Mouse (Mus musculus): ENCODE data around the gene AC153137.1.
"Not testable (repeated sequence)": the region's sequence is repeated elsewhere in the genome, so short reads cannot be mapped to it uniquely, and the experiment has no call there.

The AC153137.1 gene

DNA sequence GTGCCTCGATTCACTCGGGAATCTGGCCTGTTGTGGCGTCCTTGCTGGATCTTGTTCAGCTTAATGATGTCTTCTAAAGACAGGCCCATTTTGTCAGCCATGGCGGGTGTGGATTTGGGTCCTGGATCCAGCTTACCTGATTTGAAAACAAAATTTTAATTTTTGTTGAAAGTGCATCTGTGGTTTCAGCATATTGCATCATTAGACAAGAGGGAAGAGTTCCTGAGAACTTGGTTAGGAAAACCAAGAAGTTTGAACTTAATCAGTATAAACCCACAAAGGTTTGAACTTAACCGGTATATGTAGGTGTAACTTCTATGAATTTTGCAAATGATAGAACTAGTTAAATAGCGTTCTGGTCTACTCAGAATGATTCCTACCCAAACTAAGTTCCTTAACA lies at the start of gene AC153137.1:
TSS of gene AC153137.1 (minus strand) at position 101 of the 400 bp plus-strand sequence.
- not testable (repeated sequence) for DNase-seq (ENCODE audit: low spot score in 2 of 2)

DNA sequence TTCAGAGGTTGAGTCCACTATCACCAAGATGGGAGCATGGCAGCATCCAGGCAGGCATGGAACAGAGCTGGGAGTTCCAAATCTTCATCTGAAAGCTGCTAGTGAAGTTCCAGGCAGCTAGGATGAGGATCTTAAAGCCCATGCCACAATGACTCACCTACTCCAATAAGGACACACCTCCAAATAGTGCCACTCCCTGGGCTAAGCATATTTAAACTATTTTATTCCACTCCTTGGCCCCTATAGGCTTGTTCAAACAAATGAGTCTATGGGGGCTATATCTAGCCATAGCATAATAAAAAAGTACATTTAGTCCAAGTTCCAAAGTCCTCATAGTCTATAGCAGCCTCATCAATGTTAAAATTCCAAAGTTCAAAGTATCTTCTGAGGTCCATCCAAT lies 45.4 kb upstream of the AC153137.1 start:
- no peak for DNase-seq (ENCODE audit: low spot score in 2 of 2)

GRCm38 (mm10) chr1:31019283-31019682 lies 41.5 kb upstream of the AC153137.1 start:
- DNase-seq (ENCODE audit: low spot score in 2 of 2): peak in 1 of 2 experiments; percentile 45

DNA sequence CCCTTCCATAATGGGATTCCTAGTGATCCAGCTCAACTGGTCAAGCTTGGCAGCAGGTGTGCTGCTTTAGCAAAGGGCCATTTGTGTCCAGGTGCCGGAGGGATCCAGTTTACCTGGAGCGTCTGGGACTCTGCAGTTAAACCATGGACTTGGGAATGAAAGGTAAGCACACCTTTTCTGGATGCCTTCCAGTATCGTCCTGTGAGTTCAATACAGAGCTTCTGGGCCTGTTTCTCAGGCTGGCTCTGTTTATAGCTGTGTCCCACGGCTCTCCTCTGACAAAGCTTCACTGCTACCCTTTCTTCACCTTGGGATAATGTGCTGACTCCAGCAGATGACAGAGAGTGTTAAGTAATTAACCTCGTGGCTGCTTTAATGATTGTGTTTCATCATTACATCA lies 39.6 kb upstream of the AC153137.1 start:
- no peak for DNase-seq (ENCODE audit: low spot score in 2 of 2)

DNA sequence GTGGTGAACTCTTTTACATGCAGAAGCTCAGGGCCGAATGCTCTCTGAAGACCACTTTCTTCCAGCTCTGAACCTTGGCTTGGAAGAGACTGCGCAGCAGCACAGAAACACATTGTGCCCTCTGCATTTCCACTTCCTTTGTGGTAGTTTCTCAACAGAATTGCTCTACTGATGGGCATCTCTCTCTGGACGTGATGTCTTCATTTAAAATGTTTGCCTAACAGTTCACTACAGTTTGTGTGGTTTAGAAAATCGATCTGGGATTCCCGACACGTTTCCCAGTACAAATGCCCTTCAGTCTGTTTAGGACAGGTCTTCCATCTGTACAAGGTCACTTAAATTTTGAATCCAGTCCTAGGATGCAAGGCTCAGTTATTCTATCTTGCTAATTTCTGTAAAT lies 38.3 kb upstream of the AC153137.1 start:
- DNase-seq (ENCODE audit: low spot score in 2 of 2): no peak

- no peak for DNase-seq (ENCODE audit: low spot score in 2 of 2)
Measured at GRCm38 (mm10) chr1:31015261-31015660, 37.5 kb upstream of the AC153137.1 start.

DNA sequence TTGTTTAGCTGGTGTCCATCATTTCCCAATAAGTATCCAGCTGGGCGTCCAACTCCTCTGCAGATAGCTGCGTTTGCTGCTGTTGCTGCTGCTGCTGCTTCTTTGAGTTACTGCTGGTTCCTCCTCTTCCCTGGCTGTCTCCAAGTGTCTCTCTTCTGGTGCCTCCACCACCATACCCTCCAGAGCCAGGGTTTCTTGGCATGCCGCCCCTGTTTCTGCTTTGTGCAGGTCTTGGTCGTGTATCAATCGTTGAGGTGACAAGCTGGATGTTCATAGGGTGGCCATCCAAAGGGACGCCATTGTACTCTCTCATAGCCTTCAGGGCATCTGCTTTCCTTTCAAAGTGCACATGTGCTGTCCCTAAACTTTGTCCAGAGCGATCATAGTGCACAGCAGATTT lies 529 bp downstream of the AC153137.1 start:
- not testable (repeated sequence) for DNase-seq (ENCODE audit: low spot score in 2 of 2)

GRCm38 (mm10) chr1:30951795-30952194 lies 26.0 kb downstream of the AC153137.1 start:
- DNase-seq (ENCODE audit: low spot score in 2 of 2): no peak

GRCm38 (mm10) chr1:30950456-30950835 lies 27.3 kb downstream of the AC153137.1 start:
- no peak for DNase-seq (ENCODE audit: low spot score in 2 of 2)

DNA sequence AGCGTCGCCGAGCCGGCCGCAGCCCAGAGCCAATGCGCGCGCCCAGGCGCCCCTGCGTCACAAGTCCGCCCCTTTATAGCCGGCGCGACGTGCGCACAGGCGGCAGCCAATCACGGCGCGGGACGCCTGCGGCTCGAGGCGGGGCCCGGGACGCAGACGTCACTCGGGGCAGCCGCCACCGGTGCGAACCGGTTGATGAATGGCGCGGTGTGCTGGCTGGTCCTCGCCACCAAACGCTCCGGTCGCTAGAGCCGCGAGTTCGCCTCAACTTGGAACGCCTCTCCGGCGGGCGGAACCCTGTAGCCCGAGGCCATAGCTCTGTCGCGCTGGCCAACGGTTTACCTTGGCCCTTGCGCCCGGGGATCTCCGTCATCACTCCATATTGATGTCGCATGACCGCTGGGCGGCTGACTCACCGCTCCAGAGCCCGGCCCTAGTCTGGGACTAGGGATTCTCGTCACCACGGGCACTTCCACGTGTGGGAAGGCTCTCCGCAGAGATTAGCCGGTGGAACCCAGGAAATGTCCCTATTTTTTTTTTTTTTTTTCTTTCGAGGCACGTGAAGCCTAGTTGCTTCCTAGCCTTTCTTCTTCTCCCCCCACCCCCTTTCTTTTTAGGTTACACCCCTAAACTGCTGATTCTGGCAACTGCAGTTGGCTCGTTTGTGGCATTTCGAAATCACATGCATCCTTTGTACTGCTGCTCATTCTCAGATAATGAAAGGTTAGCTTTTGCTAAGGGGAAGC lies 27.9 kb downstream of the AC153137.1 start:
- DNase-seq (ENCODE audit: low spot score in 2 of 2): peak; percentile 95

DNA sequence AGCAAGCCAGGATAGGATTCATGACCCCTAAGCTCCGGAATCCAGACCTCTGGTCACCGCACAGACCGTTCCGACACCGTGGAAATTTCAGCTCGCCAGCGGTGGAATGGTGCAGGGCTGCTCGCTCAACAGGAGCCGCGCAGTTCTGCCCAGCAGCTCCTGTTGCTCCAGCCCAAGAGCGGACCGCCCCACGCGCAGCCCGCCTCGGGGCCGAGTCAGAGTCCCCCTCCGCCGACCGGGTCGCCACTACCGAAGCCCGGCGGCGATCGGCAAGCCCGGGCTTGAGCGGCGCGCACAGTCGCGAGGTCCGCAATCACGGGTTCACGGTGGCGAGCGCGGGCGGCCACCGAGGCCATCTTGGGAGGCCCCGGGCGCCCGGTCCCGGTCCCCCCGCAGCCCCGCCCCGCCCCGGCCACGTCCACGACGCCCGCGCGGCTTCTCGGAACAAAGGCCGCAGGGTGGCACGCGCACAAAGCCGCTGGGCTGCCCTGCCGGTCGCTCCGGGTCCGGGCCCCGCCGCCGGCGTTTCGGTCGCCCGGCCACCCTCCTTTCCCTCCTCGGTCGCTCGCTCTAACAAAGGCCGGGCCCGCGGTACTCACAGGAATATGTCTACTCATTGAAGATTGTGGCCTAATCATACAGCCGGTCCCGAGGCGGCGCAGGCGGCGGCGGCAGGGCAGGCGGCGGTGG lies 28.7 kb downstream of the AC153137.1 start:
- peak; percentile 60 for DNase-seq (ENCODE audit: low spot score in 2 of 2)

GRCm38 (mm10) chr1:30948361-30948949 lies 29.3 kb downstream of the AC153137.1 start:
- DNase-seq (ENCODE audit: low spot score in 2 of 2): peak in 1 of 2 experiments; percentile 3

DNA sequence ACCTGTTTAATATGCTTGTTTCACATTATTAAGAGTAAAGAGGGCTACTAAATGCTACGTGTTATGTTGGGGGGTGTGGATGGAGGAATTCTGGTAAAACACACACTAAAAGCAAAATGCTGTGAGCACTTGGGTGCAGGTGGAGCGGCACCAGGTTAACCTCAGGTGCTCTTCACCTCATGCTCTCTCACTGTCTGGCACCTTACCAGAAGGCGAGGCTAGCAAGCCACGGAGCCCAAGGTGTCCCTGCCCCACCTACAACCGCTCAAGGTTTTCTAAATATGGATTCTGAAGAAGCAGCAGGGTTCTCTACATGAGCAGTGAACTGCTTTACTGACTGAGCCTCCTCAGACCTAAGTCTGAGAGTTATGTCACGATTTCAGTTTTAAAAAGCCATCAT lies 32.6 kb downstream of the AC153137.1 start:
- DNase-seq (ENCODE audit: low spot score in 2 of 2): no peak

DNA sequence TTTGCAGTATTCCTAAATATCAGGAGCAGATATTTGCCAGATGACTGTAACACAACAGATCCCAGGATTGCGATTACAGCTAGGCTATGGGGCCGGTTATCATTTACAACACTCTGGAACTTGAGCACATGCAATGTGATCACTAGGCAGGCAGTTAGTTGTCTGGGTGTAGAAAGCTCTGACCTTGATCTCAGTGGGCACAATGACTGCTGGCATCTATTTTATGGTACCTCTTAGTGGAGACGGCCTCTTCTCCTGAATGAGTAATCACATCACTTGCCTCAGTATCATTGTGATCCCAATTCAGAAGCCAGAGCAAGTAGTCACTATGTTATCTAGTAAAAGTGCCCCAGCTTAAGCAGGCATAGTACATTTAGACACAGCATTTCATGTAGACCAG lies 37.2 kb downstream of the AC153137.1 start:
- DNase-seq (ENCODE audit: low spot score in 2 of 2): no peak

GRCm38 (mm10) chr1:30938392-30938791 lies 39.4 kb downstream of the AC153137.1 start:
- DNase-seq (ENCODE audit: low spot score in 2 of 2): no peak

DNA sequence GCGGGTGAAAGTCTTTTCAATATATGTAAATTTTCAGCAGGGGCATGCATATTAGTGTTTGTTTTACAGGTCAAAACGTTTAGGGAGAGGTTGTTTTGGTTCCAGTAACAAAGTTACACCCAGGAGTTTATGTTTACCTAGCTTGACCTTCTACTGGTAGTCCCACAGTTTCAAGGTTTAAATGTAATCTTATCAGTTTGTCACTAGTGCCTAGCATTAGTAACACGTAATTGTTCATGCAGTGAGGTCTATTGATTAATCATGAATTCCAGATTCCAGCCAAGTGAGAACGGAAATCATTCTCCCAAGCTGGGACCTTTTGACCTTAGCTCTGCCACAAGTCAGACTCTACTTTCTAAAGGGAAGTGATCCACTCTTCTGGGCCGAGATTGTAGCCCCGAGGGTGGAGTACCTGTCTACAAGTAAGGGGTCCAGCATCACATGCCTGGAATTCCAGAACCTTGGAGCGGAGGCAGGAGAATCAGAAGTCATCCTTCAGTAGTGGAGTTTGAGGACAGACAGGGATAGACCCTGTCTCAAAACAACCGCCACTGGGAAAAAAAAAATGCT lies 40.3 kb downstream of the AC153137.1 start:
- no peak for DNase-seq (ENCODE audit: low spot score in 2 of 2)

- no peak for DNase-seq (ENCODE audit: low spot score in 2 of 2)
Measured at GRCm38 (mm10) chr1:30936488-30936887, 41.3 kb downstream of the AC153137.1 start.

DNA sequence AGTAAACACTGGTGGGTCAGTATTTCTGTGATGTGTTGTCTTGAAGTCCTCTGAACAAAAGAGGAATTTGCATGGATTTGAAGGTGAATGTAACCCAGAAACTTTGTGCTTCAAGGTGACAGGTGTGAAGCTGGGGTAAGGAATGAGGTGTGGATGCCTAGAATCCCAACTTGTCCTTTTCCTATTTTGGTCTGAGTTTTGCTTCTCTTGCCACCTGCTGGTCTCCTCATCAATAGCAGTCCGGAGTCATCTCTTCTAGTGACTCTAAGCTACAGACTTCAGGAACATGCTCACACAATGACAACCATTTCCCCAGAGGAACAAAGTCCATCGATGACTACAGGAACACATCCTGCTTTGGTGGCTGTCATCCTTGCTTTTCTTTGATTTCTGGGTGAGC lies 46.9 kb downstream of the AC153137.1 start:
- DNase-seq (ENCODE audit: low spot score in 2 of 2): no peak

GRCm38 (mm10) chr1:30930194-30930593 lies 47.6 kb downstream of the AC153137.1 start:
- no peak for DNase-seq (ENCODE audit: low spot score in 2 of 2)

All from urinary bladder, postnatal 36 days (tissue).